Mouse (Mus musculus): ENCODE results near the gene Chrnb4.

Chrnb4 gene

DNA sequence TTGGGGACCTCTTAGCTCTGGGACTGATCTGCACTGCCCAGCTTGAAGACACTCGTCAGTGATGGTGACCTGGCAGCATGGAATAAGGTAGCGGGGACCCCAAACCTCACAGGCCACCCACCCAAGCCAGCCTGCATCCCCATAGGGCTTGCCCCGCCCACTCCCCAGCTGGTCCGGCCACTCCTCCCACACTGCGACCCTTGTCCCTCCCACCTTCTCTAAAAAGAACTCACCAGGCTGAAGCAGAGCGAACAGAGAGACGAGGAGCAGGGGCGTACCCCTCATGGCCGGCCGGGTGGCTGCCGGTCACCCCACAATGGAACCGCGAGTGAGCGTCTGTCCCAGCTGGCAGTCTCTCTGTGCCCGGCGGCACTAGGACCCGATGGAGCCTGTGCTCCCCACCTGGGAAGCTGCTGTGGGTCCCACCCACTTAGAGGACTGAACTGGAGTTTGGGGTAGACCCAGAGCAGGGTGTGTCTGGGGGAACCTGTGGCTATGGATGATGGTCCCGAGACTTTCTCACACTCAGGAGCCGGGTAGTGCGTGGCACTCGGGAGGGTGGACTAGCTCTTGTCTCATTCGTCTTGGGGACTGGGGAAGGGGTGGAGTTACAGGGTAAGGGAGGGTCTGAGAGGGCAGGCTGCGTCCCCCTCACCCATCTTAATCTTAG, at the start of gene Chrnb4:
Gene Chrnb4, minus strand, starts transcription at position 569 of the 670 bp plus-strand sequence.
- no peak for DNase-seq

GRCm38 (mm10) chr9:55096870-55097269, 48.3 kb upstream of the Chrnb4 start:
- DNase-seq: no peak

DNA sequence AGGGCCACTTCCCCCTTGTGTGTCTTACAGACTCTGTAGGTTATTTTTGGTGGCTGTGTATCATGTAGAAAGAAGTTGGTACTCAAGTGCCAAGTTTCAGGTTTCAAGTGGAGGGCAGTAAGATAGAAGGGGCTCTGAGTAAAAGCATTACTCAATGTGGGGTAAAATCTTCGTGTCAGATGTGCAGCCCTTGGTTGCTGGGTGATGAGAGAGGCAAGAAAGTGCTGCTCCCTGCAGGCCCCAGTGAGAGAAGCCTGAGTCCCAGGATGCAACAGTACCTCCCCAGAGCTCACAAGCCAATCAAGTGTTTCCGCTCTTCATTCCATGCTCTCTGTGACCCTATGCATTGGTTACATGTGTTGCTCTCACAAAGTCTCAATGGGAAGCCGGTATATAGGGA, 47.5 kb upstream of the Chrnb4 start:
- DNase-seq: no peak

- peak; percentile 42 for DNase-seq
These were observed 41.6 kb upstream of the Chrnb4 start for GRCm38 (mm10) chr9:55090141-55090540.

- no peak for DNase-seq
These were observed 40.6 kb upstream of the Chrnb4 start for GRCm38 (mm10) chr9:55089226-55089625.

DNA sequence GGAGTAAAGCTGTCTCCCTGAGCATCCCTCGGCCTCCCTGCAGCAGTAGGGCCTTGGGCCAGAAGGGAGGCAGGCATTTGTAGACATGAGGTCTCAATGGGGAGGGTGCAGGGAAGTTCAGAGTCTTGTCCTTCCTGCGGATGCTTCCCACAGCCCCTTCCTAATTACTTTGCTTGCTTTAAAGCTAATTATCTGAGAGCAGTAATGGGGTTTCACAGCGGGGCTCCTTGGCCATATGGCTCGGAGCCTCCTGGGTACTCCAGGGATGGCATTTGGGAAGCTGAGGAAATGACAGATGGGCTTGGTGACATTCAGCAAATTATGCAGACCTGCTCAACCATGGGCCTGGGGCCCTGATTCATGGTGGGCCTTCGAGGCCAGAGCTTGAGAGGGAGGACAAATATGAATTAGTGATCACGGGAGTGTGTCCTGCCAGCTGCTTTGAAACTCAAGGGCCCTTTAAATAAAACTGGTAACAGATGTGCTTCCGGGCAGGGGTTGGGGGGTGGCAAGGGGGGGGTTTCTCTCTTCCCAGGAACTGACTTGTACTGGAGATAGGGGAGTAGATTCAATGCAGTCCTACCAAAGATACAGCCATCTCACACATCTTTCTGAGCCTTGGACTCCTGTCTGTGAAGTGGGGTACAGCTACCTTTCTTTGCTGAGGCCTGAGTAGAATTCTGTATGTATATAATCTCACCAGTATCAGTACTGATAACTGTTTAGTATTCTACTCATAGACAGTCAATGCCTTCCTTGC, 34.8 kb upstream of the Chrnb4 start:
- peak; percentile 86 for DNase-seq

DNA sequence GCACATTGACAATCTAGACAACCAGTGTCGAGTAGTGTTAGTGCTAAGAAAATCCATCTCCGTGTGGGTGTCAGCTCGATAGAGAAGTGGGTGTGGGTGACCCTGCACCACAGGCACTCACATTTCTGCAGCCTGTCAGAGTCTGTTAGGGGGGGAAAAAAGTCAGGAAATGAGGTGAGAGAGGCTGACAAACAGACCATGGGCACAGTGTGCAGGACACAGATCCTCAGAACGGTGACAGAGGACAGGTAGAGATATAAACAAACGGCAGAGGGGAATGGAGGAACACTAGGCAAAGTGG, 19.3 kb upstream of the Chrnb4 start:
- no peak for DNase-seq

- DNase-seq: peak; percentile 26 to 30
These were observed 18.8 kb upstream of the Chrnb4 start for GRCm38 (mm10) chr9:55067260-55067964.

DNA sequence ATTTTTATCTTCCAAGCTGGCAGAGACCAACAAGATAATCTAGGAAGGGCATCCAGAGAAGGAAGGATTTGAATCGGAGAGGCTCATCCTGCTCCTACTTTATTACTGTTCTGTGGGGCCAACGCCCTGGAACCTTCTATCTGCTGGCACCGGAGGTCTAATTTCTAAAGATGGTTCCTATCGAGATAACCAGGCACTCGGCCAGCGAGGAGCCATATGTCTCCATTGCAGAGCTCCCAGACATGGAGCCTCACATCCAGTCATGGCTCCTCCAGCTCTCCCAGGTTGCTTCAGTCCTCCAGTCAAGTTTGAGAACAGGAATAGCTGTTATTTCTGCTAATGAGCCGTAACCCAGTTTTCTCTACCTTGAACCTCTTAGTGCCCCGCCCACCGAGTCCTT, 16.7 kb upstream of the Chrnb4 start:
- peak; percentile 73 to 77 for DNase-seq

DNA sequence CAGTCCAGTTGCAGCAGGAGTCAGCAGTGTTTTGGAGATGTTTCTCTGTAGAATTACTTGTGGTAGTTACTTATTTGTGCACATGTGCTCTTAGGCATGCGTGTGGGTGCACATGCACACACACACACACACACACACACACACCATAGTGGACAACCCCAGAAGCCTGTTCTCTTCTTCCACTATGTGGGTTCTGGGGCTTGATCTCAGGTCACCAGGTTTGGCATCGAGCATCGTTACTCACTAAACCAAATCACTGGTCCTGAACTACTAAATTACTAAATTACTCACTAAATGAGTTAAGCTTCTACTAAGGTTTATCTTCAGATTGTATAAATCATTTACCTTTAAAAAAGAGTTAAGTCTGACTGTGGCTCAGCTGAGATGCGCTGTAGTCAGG, 9.5 kb upstream of the Chrnb4 start:
- no peak for DNase-seq

DNA sequence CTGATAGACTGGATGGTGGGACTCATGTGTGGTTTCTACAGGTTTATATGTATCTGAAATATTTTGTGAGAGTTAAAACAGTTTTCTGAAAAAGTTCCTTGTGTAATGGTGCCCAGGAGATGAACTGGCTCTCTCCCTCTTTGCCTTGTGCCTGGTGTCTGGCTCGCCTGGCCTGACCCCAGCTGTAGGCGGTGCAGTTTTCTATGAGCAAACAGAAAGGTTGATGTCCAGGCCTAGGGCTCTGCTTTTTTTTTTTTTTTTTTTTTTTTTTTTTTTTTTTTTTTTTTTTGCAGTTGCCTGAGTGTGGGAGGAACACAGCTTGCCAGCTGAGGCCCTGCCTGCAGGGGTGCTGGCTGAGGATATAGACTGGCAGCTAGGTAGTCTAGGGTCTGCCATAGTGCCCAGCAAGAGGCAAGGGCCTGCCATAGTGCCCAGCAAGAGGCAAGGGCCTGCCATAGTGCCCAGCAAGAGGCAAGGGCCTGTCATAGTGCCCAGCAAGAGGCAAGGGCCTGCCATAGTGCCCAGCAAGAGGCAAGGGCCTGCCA, 6.9 kb upstream of the Chrnb4 start:
- no peak for DNase-seq

DNA sequence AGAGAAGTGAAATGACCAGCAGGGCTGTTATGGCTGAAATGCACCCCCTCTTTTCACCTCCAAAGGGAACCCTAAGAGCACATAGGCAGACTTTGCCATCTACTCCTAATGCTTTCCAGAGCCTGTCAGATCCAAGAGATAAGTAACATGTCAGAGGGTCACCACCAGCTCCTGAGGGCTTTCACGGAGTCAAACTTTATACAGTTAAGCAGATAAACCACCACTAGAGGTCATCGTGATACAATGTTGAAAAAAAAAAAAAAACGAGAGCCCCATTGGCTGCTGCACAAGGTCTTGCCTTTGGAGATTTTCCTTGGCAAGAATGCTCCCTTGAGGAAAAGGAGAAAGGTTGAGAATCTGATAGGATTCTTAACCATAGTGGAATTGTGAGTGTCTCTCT, 1.8 kb downstream of the Chrnb4 start:
- DNase-seq: no peak

GRCm38 (mm10) chr9:55045001-55045400, 3.6 kb downstream of the Chrnb4 start:
- DNase-seq: no peak

GRCm38 (mm10) chr9:55043688-55044087, 4.9 kb downstream of the Chrnb4 start:
- no peak for DNase-seq

DNA sequence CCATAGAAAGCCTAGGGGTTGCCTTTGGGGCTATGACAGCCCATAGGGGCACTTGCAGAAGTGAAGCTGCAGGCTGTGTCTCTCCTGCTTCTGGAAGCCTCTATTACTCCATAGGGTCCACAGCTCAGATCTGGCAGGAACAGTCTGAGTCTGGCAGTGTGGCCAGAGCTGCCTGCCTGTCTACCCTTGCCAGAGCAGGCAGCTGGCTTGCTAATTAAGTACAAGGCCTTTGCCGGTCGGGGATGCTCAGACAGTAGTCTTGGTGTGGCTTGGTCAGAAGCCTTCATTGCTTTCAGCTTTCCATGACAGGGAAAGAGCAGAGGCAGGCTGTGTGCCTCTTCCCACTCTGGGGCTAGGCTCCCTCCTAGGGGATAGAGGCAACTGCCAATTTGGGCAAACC, 7.2 kb downstream of the Chrnb4 start:
- no peak for DNase-seq

DNA sequence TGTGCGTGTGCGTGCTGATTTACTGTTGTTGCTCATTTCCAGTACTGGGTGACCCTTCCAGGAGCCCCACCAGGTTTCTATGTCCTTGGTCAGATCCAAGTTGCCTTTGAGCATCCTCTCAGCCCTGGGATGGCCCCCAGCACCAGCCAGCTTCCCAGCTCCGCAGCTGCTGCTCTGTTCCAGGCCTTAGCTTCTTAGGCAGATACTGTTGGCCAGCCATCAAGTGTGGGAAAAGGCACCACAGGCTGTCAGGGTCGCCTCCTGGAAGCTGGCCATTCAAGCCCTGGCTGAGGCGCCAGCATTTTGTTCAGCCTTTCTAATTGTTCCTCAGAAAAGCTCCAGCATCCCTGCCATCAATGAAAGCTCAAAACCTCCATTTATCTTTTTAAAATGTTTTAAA, 8.6 kb downstream of the Chrnb4 start:
- no peak for DNase-seq

GRCm38 (mm10) chr9:55038948-55039347, 9.6 kb downstream of the Chrnb4 start:
- no peak for DNase-seq

DNA sequence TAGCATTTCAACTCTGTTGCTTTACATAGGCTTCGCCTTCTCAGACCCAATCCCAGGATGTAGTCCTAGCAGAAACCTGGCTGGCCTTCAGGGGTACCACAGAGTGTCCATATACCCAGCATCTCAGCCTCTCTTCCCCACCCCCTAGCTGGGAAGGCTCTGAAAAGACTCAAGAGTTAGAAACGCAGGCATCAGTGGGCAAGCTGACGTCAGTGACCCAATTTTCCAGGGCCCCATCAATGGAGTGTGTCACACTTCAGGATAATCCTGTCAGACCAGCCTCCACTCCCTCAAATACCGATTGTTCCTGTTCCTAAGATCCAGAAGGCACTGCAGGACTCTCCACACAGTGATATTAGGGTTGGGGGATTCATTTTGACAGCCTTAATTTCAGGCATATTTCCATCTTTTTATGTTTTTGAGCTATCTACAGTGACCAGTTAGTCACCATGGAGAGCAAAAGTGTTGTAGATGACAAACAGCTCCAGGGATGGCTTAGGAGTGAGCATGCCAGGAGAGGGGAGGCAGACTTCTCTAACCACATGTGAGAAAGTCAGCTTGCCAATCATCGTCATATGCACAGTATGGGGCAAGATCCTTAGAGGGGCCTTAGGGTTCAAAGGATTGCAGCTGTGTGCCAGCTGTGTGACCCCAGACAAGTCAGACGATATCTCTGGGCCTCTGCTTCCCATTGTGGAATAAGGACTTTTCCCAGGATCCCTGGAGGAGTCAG, 17.0 kb downstream of the Chrnb4 start:
- no peak for DNase-seq

DNA sequence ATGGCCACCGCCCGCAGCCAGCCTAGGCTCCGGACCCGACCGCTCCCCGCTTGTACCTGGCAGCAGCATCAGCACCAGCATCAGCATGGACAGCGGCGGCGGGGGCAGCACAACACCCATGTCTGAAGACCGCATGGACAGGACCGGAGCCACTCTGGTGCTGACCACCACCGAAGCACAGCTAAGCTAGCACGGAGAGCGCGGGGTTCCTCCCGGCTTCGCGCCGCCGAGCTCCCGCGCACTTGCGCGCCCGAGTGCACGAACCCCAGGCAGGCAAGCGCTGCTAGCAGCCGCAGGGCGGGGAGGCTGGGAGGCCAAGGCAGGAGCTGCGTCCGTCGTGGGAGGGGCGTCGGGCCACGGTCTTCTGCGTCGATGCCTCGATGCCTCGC, 22.3 kb downstream of the Chrnb4 start, which contains the start of gene Chrna3:
Gene Chrna3, minus strand, starts transcription at position 288 of the 389 bp plus-strand sequence.
- DNase-seq: peak; percentile 20 to 34

GRCm38 (mm10) chr9:55025534-55026274, 22.9 kb downstream of the Chrnb4 start:
- no peak for DNase-seq

DNA sequence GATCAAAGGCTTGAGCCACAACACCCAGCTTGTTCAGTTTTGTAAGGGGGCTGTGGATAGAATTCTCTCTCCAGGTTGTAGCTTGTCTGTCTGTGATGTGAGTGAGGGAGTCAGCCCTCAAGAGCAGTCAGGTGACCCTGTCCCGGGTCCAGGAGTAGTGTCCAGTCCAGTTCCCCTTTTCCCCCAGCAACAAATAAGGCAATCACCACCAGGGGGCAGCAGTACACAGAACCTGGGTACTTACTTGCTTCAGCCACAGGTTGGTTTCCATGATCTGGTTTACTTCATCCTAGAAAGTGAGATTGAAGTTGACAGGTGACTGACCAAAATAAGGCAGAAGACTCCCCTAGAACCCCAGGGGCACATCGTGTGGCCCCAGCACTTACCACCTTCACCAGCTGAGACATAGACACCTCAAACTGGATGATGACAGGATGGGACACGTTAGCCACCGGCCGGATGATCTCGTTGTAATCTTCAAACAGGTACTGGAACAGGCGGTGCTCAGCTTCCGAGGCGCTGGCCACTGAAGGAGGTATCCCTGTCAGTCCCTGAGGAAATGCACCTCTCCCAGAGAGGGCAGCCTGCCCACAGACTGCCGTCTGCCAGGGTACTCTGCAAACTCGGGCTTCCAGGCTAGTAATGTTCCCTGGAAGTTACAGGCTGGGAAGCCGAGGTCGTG, 24.5 kb downstream of the Chrnb4 start:
- peak; percentile 88 to 89 for DNase-seq

GRCm38 (mm10) chr9:55023326-55023725, 25.3 kb downstream of the Chrnb4 start:
- no peak for DNase-seq

Measured in cerebellum, postnatal 36 days (tissue).